Mouse (Mus musculus) midbrain, postnatal 0 days (tissue): ENCODE data around the gene Poc1a. TPM values are rescaled to one million over a fixed set of nuclear protein-coding genes. Genes with fewer than 3 reads are reported as not detected.
A peak's percentile ranks its signal among the peaks of the same experiment; 100 is the strongest.

ENCODE experiments used
- ATAC-seq: fragments of 200-750 bp; cut with Nextera tagmentation; 2 replicates; pipeline ENCODE4 v1.8.0; 2017; ENCODE audit warnings: moderate number of reproducible peaks, mild to moderate bottlenecking, moderate TSS enrichment, moderate library complexity; ENCODE audit not compliant: low FRiP score
- DNase-seq: peaks from one replicate; pipeline ENCODE4 v3.0.0-alpha.2; 2015; ENCODE audit warnings: low spot score
- H3K27ac ChIP-seq: fragments of 300-500 bp; sonication (generic); 2 replicates; pipeline ENCODE4 v1.5.1; 2014; ENCODE audit warnings: low read depth, mild to moderate bottlenecking, low read length, mixed read lengths
- H3K27me3 ChIP-seq: fragments of 300-500 bp; sonication (generic); 2 replicates; pipeline ENCODE4 v1.6.1; 2014; ENCODE audit warnings: low read length, control low read depth, mixed read lengths; ENCODE audit not compliant: insufficient read depth
- H3K36me3 ChIP-seq: fragments of 300-500 bp; sonication (generic); 2 replicates; pipeline ENCODE4 v1.6.1; 2014; ENCODE audit warnings: low read length, control low read depth, mixed read lengths; ENCODE audit not compliant: insufficient read depth
- H3K4me1 ChIP-seq: fragments of 300-500 bp; sonication (generic); 2 replicates; pipeline ENCODE4 v1.6.1; 2014; ENCODE audit warnings: mild to moderate bottlenecking, control low read depth, antibody characterized with exemption, low read length, mixed read lengths; ENCODE audit not compliant: insufficient read depth
- H3K4me2 ChIP-seq: fragments of 300-500 bp; sonication (generic); 2 replicates; pipeline ENCODE4 v1.6.1; 2014; ENCODE audit warnings: low read depth, mild to moderate bottlenecking, low read length, mixed read lengths; ENCODE audit not compliant: poor library complexity, severe bottlenecking
- H3K4me3 ChIP-seq: fragments of 300-500 bp; sonication (generic); 2 replicates; pipeline ENCODE4 v1.5.1; 2014; ENCODE audit warnings: low read depth, mild to moderate bottlenecking, low read length, moderate library complexity
- H3K9ac ChIP-seq: fragments of 300-500 bp; sonication (generic); replicated peaks from 2 replicates; pipeline ENCODE4 v1.6.1; 2014; ENCODE audit warnings: mild to moderate bottlenecking, low read length, moderate library complexity, mixed read lengths; ENCODE audit not compliant: poor library complexity, severe bottlenecking
- H3K9me3 ChIP-seq: fragments of 300-500 bp; sonication (generic); 2 replicates; pipeline ENCODE4 v1.6.1; 2016; ENCODE audit warnings: low read length, control low read depth
- CTCF ChIP-seq: IDR thresholded peaks from 2 replicates; pipeline ENCODE4 v1.5.1; 2016; ENCODE audit warnings: antibody characterized with exemption, mild to moderate bottlenecking
- WGBS: fragments of 180-500 bp; shearing (Covaris S2); extraction: QIAGEN DNeasy Blood & Tissue Kit; methylation state at CpG from one replicate; pipeline ENCODE4 v1.1.7; 2014; 5-methylcytosine and 5-hydroxymethylcytosine counted together
- polyA plus RNA-seq: library from polyadenylated mRNA; unstranded; fragments of >200 nt; fragmentation: Nextera tagmentation; extraction: Ambion mirVana; gene quantifications from 2 replicates; pipeline ENCODE4 v1.2.1, GENCODE M21; 2015
- total RNA-seq: library from RNA; depleted of rRNA; stranded (reverse); fragments of >200 nt; gene quantifications from 2 replicates; pipeline ENCODE4 v1.2.3, GENCODE M21; 2014; rRNA removed

The Poc1a gene
- total RNA-seq (6.5 and 8.7 TPM in 2 replicates), polyA plus RNA-seq (9.8 and 11.7 TPM in 2 replicates)

- WGBS: under 1% methylated on average over 47 of the region's 47 CpGs
- no peak for TF ChIP-seq CTCF
- ATAC-seq: peak; percentile 95
These were observed at the start of gene Poc1a for GRCm38 (mm10) chr9:106280808-106281544. TSS of gene Poc1a (plus strand) at chr9:106281061.

GRCm38 (mm10) chr9:106231220-106231619 lies 49.6 kb upstream of the Poc1a start:
- no peak for TF ChIP-seq CTCF
- H3K36me3 ChIP-seq: peaks cover 29% of the 10 kb centered on the region
- 76% methylated on average over 7 of the region's 7 CpGs for WGBS

More at GRCm38 (mm10) chr9:106280808-106281544, at the start of gene Poc1a:
- Histone ChIP-seq H3K9ac (peak within 1 kb of the TSS; percentile 56), H3K36me3 (0 out of 2 replicates have a peak, but pooled peaks cover 3% of the 10 kb centered on the region), H3K27me3 (no peaks in the 10 kb centered on the region), H3K9me3 (no peaks in the 10 kb centered on the region), H3K27ac (peak within 1 kb of the TSS; percentile 80), H3K4me1 (peaks cover 3% of the 10 kb centered on the region; the same call in 1 of the 2 replicates), H3K4me2 (peak within 1 kb of the TSS; percentile 93), H3K4me3 (peak within 1 kb of the TSS; percentile 45)
- DNase-seq: peak; percentile 98

GRCm38 (mm10) chr9:106231816-106232215 lies 49.0 kb upstream of the Poc1a start:
- H3K27ac ChIP-seq: no peak overlapping the region
- peaks cover 35% of the 10 kb centered on the region for H3K36me3 ChIP-seq
- H3K4me1 ChIP-seq: no peaks in the 10 kb centered on the region
- ATAC-seq (no peak), DNase-seq (no peak)
- no peak overlapping the region for H3K9ac ChIP-seq
- H3K27me3 ChIP-seq: no peaks in the 10 kb centered on the region
- 96% methylated on average over 4 of the region's 4 CpGs for WGBS
- no peaks in the 10 kb centered on the region for H3K9me3 ChIP-seq
- no peak overlapping the region for H3K4me3 ChIP-seq
- no peak overlapping the region for H3K4me2 ChIP-seq
- TF ChIP-seq CTCF: 0 out of 2 replicates have a peak, but pooled peaks have one; percentile 10

More at GRCm38 (mm10) chr9:106231220-106231619, 49.6 kb upstream of the Poc1a start:
- no peak overlapping the region for H3K27ac ChIP-seq
- no peak overlapping the region for H3K9ac ChIP-seq
- DNase-seq: no peak
- H3K4me1 ChIP-seq: no peaks in the 10 kb centered on the region
- H3K9me3 ChIP-seq: no peaks in the 10 kb centered on the region
- H3K27me3 ChIP-seq: no peaks in the 10 kb centered on the region
- H3K4me3 ChIP-seq: no peak overlapping the region
- no peak for ATAC-seq
- H3K4me2 ChIP-seq: no peak overlapping the region

- ATAC-seq (no peak), DNase-seq (no peak)
- Histone ChIP-seq H3K9me3 (no peaks in the 10 kb centered on the region), H3K4me2 (no peak overlapping the region), H3K27ac (no peak overlapping the region), H3K9ac (no peak overlapping the region), H3K27me3 (no peaks in the 10 kb centered on the region), H3K4me3 (no peak overlapping the region), H3K36me3 (peaks cover 45% of the 10 kb centered on the region), H3K4me1 (no peaks in the 10 kb centered on the region)
- WGBS: 87% methylated on average over 3 of the region's 3 CpGs
- no peak for TF ChIP-seq CTCF
These were observed 47.9 kb upstream of the Poc1a start for GRCm38 (mm10) chr9:106232956-106233355.

- WGBS: 76% methylated on average over 6 of the region's 6 CpGs
- TF ChIP-seq CTCF: no peak
- peaks cover 53% of the 10 kb centered on the region for H3K36me3 ChIP-seq
These were observed 46.9 kb upstream of the Poc1a start for GRCm38 (mm10) chr9:106233953-106234352.

GRCm38 (mm10) chr9:106235194-106235830 lies 45.5 kb upstream of the Poc1a start:
- Histone ChIP-seq H3K36me3 (peaks cover 59% of the 10 kb centered on the region), H3K4me3 (no peak overlapping the region)
- no peak for ATAC-seq

More at GRCm38 (mm10) chr9:106233953-106234352, 46.9 kb upstream of the Poc1a start:
- no peak for ATAC-seq
- no peaks in the 10 kb centered on the region for H3K9me3 ChIP-seq
- no peak overlapping the region for H3K9ac ChIP-seq
- no peak for DNase-seq
- H3K27me3 ChIP-seq: no peaks in the 10 kb centered on the region
- H3K4me3 ChIP-seq: no peak overlapping the region
- H3K4me2 ChIP-seq: no peak overlapping the region
- H3K4me1 ChIP-seq: no peaks in the 10 kb centered on the region
- no peak overlapping the region for H3K27ac ChIP-seq

More at GRCm38 (mm10) chr9:106235194-106235830, 45.5 kb upstream of the Poc1a start:
- 94% methylated on average over 23 of the region's 23 CpGs for WGBS
- Histone ChIP-seq H3K9ac (no peak overlapping the region), H3K4me1 (no peaks in the 10 kb centered on the region), H3K27ac (no peak overlapping the region), H3K27me3 (no peaks in the 10 kb centered on the region), H3K4me2 (no peak overlapping the region), H3K9me3 (no peaks in the 10 kb centered on the region)
- no peak for DNase-seq
- TF ChIP-seq CTCF: no peak
